Mouse (Mus musculus): ENCODE data around the gene Elovl7.

- TF ChIP-seq CTCF (IDR thresholded peaks at IDR 0.05; ENCODE audit: low read depth, low read length) = no peak
- no peak for TF ChIP-seq POLR2A (IDR thresholded peaks at IDR 0.05; ENCODE audit: insufficient read depth, low read length)
Measured at GRCm38 (mm10) chr13:108263042-108263441, 48.8 kb downstream of the Elovl7 start.
